Mouse (Mus musculus) hindbrain, embryonic 12.5 days (tissue): ENCODE data around the gene Car8. TPM values are rescaled to one million over a fixed set of nuclear protein-coding genes. Genes with fewer than 3 reads are reported as not detected.
"Not testable (repeated sequence)": the region's sequence is repeated elsewhere in the genome, so short reads cannot be mapped to it uniquely, and the experiment has no call there.

ENCODE experiments used
- ATAC-seq: fragments of 200-750 bp; cut with Nextera tagmentation; 2 replicates; pipeline ENCODE4 v1.8.0; 2017; ENCODE audit warnings: moderate TSS enrichment; ENCODE audit not compliant: low FRiP score
- H3K27ac ChIP-seq: fragments of 300-500 bp; sonication (generic); 2 replicates; pipeline ENCODE4 v1.5.1; 2016; ENCODE audit warnings: mild to moderate bottlenecking
- H3K27me3 ChIP-seq: fragments of 300-500 bp; sonication (generic); 2 replicates; pipeline ENCODE4 v1.6.1; 2016; ENCODE audit warnings: mild to moderate bottlenecking
- H3K36me3 ChIP-seq: fragments of 300-500 bp; sonication (generic); 2 replicates; pipeline ENCODE4 v1.6.1; 2016; ENCODE audit warnings: mild to moderate bottlenecking
- H3K4me1 ChIP-seq: fragments of 300-500 bp; sonication (generic); 2 replicates; pipeline ENCODE4 v1.6.1; 2016
- H3K4me2 ChIP-seq: fragments of 300-500 bp; sonication (generic); replicated peaks from 2 replicates; pipeline ENCODE4 v1.6.1; 2016; ENCODE audit warnings: mild to moderate bottlenecking
- H3K4me3 ChIP-seq: fragments of 300-500 bp; sonication (generic); 2 replicates; pipeline ENCODE4 v1.5.1; 2016; ENCODE audit warnings: mild to moderate bottlenecking
- H3K9ac ChIP-seq: fragments of 300-500 bp; sonication (generic); 2 replicates; pipeline ENCODE4 v1.6.1; 2016; ENCODE audit warnings: mild to moderate bottlenecking, moderate library complexity
- H3K9me3 ChIP-seq: fragments of 300-500 bp; sonication (generic); replicated peaks from 2 replicates; pipeline ENCODE4 v1.6.1; 2016; ENCODE audit warnings: mild to moderate bottlenecking
- WGBS: fragments of 180-500 bp; shearing (Covaris S2); methylation state at CpG from one replicate; pipeline ENCODE4 v1.1.7; 2016; 5-methylcytosine and 5-hydroxymethylcytosine counted together
- microRNA-seq: library from miRNA; unstranded; fragments of <30 nt; microRNA quantifications from one replicate; pipeline ENCODE4, GENCODE M21; 2017
- polyA plus RNA-seq: library from polyadenylated mRNA; unstranded; fragments of >200 nt; fragmentation: Nextera tagmentation; extraction: Ambion mirVana; gene quantifications from 2 replicates; pipeline ENCODE4 v1.2.1, GENCODE M21; 2016

Car8 gene
- polyA plus RNA-seq, 1 experiment from 2014 or later: 1.7 TPM

GRCm38 (mm10) chr4:8097683-8098082 lies 141.2 kb downstream of the Car8 start:
- Histone ChIP-seq H3K4me1 (no peaks in the 10 kb centered on the region), H3K9ac (no peak overlapping the region), H3K36me3 (no peaks in the 10 kb centered on the region), H3K27ac (no peak overlapping the region), H3K4me3 (no peak overlapping the region), H3K4me2 (no peak overlapping the region), H3K9me3 (no peaks in the 10 kb centered on the region), H3K27me3 (no peaks in the 10 kb centered on the region)
- no peak; the same call in 1 of the 2 replicates for ATAC-seq
- 48% methylated on average over 3 of the region's 3 CpGs for WGBS

- H3K9me3 ChIP-seq, H3K27ac ChIP-seq, ATAC-seq, H3K9ac ChIP-seq, H3K36me3 ChIP-seq, H3K27me3 ChIP-seq, H3K4me3 ChIP-seq, H3K4me2 ChIP-seq, H3K4me1 ChIP-seq: not testable (repeated sequence)
- WGBS: 58% methylated on average over 3 of the region's 3 CpGs
Observed at GRCm38 (mm10) chr4:8093566-8093965, 145.3 kb downstream of the Car8 start.

Small RNAs within 50 kb of the gene (microRNA-seq; reads per million reads assigned to microRNA genes)
- gene Gm25355: not detected
